Mouse (Mus musculus) heart, adult 2 months (tissue): ENCODE data around the gene Ppp3ca. TPM values are rescaled to one million over a fixed set of nuclear protein-coding genes. Genes with fewer than 3 reads are reported as not detected.

Experiments used
- DNase-seq, 2 experiments: peaks; one replicate each; pipeline ENCODE4 v3.0.0; 2021
- H3K27ac ChIP-seq: fragments of 200-600 bp; 2 replicates; pipeline ENCODE4 v1.8.1; 2022
- H3K27me3 ChIP-seq: fragments of 200-500 bp; 2 replicates; pipeline ENCODE4 v1.6.1; 2012; ENCODE audit warnings: mild to moderate bottlenecking, low read length, inconsistent platforms, mixed read lengths; ENCODE audit not compliant: control insufficient read depth, insufficient read depth
- H3K36me3 ChIP-seq: fragments of 200-500 bp; 2 replicates; pipeline ENCODE4 v1.6.1; 2012; ENCODE audit warnings: low read length, inconsistent platforms; ENCODE audit not compliant: control insufficient read depth, insufficient read depth
- H3K4me1 ChIP-seq: fragments of 200-500 bp; 2 replicates; pipeline ENCODE4 v1.6.1; 2011; ENCODE audit warnings: low read length; ENCODE audit not compliant: control insufficient read depth, insufficient read depth
- H3K4me3 ChIP-seq: fragments of 200-600 bp; 2 replicates; pipeline ENCODE4 v1.8.1; 2022
- H3K79me2 ChIP-seq: fragments of 200-500 bp; replicated peaks from 2 replicates; pipeline ENCODE4 v1.6.1; 2012; ENCODE audit warnings: mild to moderate bottlenecking, inconsistent platforms, low read length, moderate library complexity, mixed read lengths; ENCODE audit not compliant: control insufficient read depth, insufficient read depth
- H3K9ac ChIP-seq: fragments of 200-500 bp; 2 replicates; pipeline ENCODE4 v1.6.1; 2012; ENCODE audit warnings: low read depth, mild to moderate bottlenecking, control low read depth, inconsistent platforms, low read length, mixed read lengths
- CTCF ChIP-seq: fragments of 200-600 bp; IDR thresholded peaks from 2 replicates; pipeline ENCODE4 v1.8.1; 2022; ENCODE audit warnings: antibody characterized with exemption, mild to moderate bottlenecking, moderate library complexity
- EP300 ChIP-seq: fragments of 200-500 bp; IDR thresholded peaks from 2 replicates; pipeline ENCODE4 v1.6.1; 2011; ENCODE audit warnings: low read depth, low read length, control low read depth; ENCODE audit not compliant: insufficient read depth
- POLR2A ChIP-seq: fragments of 200-500 bp; IDR thresholded peaks from 2 replicates; pipeline ENCODE4 v1.6.1; 2011; ENCODE audit warnings: mild to moderate bottlenecking, low read depth, low read length, control low read depth; ENCODE audit not compliant: insufficient read depth
- WGBS: fragments of 180-500 bp; shearing (Covaris S2); methylation state at CpG from one replicate; pipeline ENCODE4 v1.1.7; 2018; 5-methylcytosine and 5-hydroxymethylcytosine counted together
- intact Hi-C: fragments of 180-260 bp; cut with DNase I; formaldehyde crosslinking; loops from one replicate; pipeline ENCODE4 v1.15.1; 2025
- polyA plus RNA-seq: library from polyadenylated mRNA; depleted of rRNA; stranded (reverse); fragments of >200 nt; gene quantifications from 2 replicates; pipeline ENCODE4 v1.2.3, GENCODE M21; 2012
- total RNA-seq, 2 experiments: library from RNA; stranded (reverse); gene quantifications; 2 replicates each; pipeline ENCODE4 v1.2.3; 2021

The Ppp3ca gene
- total and polyA plus RNA-seq, 3 experiments: 18.3 to 44.3 (median 41.7) TPM

DNA sequence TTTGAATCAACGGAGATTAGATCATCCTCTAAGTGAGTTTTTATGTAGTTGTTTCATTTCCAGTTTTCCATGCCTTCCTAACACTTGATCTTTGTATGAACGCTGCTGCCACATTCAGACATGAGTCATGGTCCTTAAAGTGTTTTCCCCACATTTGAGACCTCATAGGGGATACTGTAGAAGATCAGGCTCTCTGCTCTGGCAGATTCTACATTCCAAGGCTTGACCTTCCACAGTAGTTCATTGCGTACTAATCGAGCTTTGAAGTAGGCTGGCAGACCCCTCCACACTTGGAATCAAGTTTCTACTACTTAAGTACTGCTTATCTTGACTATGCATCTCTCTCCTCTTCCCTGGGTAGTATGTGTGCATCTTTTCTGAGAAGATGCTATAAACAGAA lies 183.7 kb downstream of the Ppp3ca start:
- H3K27me3 ChIP-seq: no peaks in the 10 kb centered on the region
- H3K4me1 ChIP-seq: peaks cover 11% of the 10 kb centered on the region
- intact Hi-C loops: no loop called here
- no peak overlapping the region for H3K27ac ChIP-seq
- no peak overlapping the region for H3K4me3 ChIP-seq
- 70% methylated on average over 4 of the region's 4 CpGs for WGBS
- peaks cover 7% of the 10 kb centered on the region; the same call in 1 of the 2 replicates for H3K36me3 ChIP-seq
- no peak overlapping the region for H3K9ac ChIP-seq
- TF ChIP-seq EP300 (no peak), CTCF (no peak), POLR2A (no peak)
- DNase-seq: no peak
- H3K79me2 ChIP-seq: peaks cover 4% of the 10 kb centered on the region; the same call in 1 of the 2 replicates

DNA sequence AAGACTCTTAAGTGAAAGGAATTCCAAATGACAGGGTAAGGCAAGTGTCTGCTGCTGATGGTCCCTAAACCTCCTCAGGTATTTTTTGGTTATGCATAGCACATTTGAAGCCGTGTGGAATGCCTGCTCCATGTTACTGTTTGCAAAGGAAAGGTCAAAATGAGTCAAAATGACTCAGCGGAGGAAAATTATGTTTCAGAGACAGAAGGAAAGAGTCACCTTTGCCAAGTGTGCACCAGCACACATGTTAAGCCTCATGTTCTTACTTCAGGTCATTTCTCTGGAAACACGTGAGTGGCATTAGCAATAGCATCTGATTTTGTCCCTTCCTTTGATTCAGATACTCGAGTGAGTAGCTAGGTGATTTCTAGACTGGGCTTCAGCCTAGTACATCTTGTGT lies 186.1 kb downstream of the Ppp3ca start:
- Histone ChIP-seq H3K36me3 (peaks cover 7% of the 10 kb centered on the region; the same call in 1 of the 2 replicates), H3K4me1 (peaks cover 7% of the 10 kb centered on the region), H3K79me2 (peaks cover 2% of the 10 kb centered on the region; the same call in 1 of the 2 replicates), H3K4me3 (no peak overlapping the region), H3K27me3 (no peaks in the 10 kb centered on the region), H3K27ac (no peak overlapping the region), H3K9ac (no peak overlapping the region)
- intact Hi-C loops: no loop called here
- DNase-seq: no peak
- no peak for TF ChIP-seq CTCF
- TF ChIP-seq EP300: no peak
- WGBS: 86% methylated on average over 4 of the region's 4 CpGs

DNA sequence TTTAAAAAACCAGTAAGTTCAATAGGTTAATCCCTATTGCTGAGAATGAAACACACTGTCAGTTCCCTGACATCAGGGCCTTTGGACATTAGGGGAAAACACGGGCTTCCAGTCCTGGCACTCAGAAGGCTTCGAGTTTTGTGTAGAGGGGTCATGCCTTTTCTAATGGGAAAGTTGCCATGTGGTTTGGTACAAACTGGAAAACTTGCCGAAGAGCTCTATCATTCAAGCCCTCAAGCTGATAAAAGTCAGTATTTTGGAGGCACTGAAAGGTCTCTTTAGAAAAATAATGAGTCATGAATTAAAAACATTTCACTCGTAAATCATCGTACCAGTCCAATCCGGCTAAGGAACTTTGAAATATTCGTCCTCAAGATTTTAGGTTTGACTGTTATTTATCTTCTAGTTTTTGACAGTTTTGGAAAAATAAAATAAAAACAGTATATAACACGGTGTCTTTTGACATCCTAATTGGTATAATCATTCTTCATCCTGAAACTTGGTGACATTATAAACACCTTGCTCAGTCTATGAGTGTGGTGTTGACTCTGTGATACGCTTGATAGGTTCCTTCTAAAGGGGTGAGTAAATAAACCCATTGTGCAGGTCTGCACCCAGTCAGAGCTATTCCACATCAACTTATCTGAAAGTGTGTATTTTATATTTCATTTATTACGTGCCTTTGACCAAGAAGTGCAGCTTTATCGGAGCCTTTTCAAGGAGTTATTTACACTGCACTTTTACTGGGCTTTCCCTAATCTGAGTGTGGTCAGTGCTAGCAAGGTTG lies 192.3 kb downstream of the Ppp3ca start:
- no peak overlapping the region for H3K9ac ChIP-seq
- H3K27ac ChIP-seq: no peak overlapping the region
- H3K79me2 ChIP-seq: peaks cover 2% of the 10 kb centered on the region; the same call in 1 of the 2 replicates
- WGBS: 63% methylated on average over 11 of the region's 11 CpGs
- H3K4me3 ChIP-seq: no peak overlapping the region
- TF ChIP-seq POLR2A (no peak), CTCF (no peak), EP300 (no peak)
- H3K36me3 ChIP-seq: no peaks in the 10 kb centered on the region; the same call in none of the 2 replicates
- intact Hi-C loops: no loop called here
- DNase-seq: peak in 1 of 2 experiments; percentile 16
- H3K27me3 ChIP-seq: no peaks in the 10 kb centered on the region
- no peaks in the 10 kb centered on the region; the same call in 1 of the 2 replicates for H3K4me1 ChIP-seq

DNA sequence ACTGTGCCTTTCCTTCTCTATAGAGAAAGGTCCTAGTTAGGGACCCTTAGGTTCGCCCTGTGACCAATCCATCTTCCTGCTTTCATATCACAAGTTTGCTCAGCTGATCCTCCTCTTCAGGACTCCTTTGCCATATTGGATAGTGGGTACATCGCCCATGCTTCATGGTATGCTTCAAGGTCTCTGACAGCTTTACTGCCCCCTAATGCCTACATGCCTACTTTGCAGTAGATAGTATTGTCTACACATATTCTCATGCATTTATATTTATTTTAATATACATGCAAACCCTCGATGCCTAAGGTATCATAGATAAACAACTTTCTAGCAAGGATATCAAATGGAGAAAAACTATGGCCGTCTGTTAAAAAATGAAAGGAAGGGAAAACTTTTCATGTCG lies 193.2 kb downstream of the Ppp3ca start:
- DNase-seq: no peak
- Histone ChIP-seq H3K27ac (no peak overlapping the region), H3K4me1 (no peaks in the 10 kb centered on the region; the same call in 1 of the 2 replicates), H3K79me2 (peaks cover 2% of the 10 kb centered on the region; the same call in 1 of the 2 replicates), H3K36me3 (no peaks in the 10 kb centered on the region; the same call in none of the 2 replicates), H3K4me3 (no peak overlapping the region), H3K9ac (no peak overlapping the region), H3K27me3 (no peaks in the 10 kb centered on the region)
- intact Hi-C loops: no loop called here
- no peak for TF ChIP-seq EP300
- peak; percentile 30; the same call in 1 of the 2 replicates for TF ChIP-seq CTCF
- 93% methylated on average over 5 of the region's 5 CpGs for WGBS

DNA sequence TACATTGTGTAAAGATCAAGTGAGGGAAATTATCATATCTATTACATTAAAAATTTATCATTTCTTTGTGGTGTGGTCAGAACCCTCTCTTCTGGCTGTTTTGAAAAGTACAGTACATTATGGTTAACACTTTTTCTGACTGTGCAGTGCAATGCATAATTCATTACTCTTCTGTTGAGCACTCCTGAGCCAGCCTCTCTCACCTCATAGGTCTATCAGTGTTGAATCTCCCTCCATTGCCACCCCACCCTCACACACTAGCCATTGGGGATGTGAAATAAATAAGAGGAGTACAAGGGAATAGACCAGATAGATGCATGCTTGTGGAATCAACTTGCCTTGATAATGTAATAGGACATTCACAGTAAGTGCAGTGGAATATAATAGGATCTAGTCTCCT lies 194.4 kb downstream of the Ppp3ca start:
- Histone ChIP-seq H3K27me3 (no peaks in the 10 kb centered on the region), H3K4me3 (no peak overlapping the region), H3K36me3 (no peaks in the 10 kb centered on the region; the same call in none of the 2 replicates), H3K9ac (no peak overlapping the region), H3K4me1 (no peaks in the 10 kb centered on the region; the same call in 1 of the 2 replicates), H3K79me2 (peaks cover 2% of the 10 kb centered on the region; the same call in 1 of the 2 replicates), H3K27ac (no peak overlapping the region)
- intact Hi-C loops: no loop called here
- DNase-seq: no peak
- TF ChIP-seq EP300: no peak
- no peak for TF ChIP-seq CTCF
- TF ChIP-seq POLR2A: no peak

DNA sequence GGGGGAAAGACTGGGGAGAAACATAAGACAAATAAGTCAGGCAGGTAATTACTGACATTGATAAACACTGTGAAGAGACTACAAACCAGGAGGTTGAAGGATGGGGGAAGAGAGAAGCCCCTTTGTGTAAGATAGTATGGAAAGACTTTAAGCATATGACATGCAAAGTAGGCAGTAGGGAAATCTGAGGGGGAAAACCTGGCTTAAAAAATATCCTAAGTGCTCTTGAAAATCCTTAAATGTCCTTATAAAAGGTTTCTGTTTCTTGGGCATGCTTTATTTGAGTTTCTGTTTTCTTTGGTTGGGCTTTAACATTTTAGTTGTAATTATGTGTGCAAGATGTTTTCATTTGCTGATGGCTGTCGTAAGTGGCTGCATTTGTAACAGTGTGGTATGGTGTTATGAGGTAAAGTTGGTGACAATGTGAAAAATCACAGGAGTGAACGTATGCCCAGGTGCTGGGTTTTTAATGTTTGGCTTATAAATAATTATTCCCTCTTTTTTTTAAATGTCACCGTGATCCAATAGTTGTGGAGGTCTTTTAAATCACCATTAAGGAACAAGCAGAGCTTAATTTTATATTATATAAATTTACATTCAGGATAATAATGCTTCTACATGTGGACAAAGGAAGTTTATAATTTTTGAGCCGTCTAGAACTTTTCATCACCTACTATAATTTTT lies 195.4 kb downstream of the Ppp3ca start:
- Histone ChIP-seq H3K27me3 (no peaks in the 10 kb centered on the region), H3K9ac (no peak overlapping the region), H3K4me3 (no peak overlapping the region), H3K27ac (no peak overlapping the region), H3K4me1 (no peaks in the 10 kb centered on the region; the same call in 1 of the 2 replicates), H3K36me3 (no peaks in the 10 kb centered on the region; the same call in none of the 2 replicates), H3K79me2 (peaks cover 2% of the 10 kb centered on the region; the same call in 1 of the 2 replicates)
- no peak for DNase-seq
- no peak for TF ChIP-seq POLR2A
- no peak for TF ChIP-seq EP300
- no peak for TF ChIP-seq CTCF
- 91% methylated on average over 4 of the region's 4 CpGs for WGBS
- intact Hi-C loops: no loop called here
